Mouse (Mus musculus): ENCODE results near the gene Gpr107. TPM values are rescaled to one million over a fixed set of nuclear protein-coding genes. Genes with fewer than 3 reads are reported as not detected.

The Gpr107 gene
- polyA plus RNA-seq, 1 experiment from 2014 or later = 26.2 TPM

- Histone ChIP-seq H3K9me3 (ENCODE audit: low read length) (no peaks in the 10 kb centered on the region), H3K4me1 (ENCODE audit: insufficient read depth, low read depth, low read length) (peaks cover 3% of the 10 kb centered on the region; the same call in 1 of the 2 replicates), H3K27me3 (replicated peaks; ENCODE audit: insufficient read depth, low read length) (no peaks in the 10 kb centered on the region), H3K4me2 (replicated peaks; ENCODE audit: low read depth, low read length) (peak overlapping the region; percentile 92), H3K36me3 (ENCODE audit: insufficient read depth, low read length) (no peaks in the 10 kb centered on the region), H3K9ac (replicated peaks; ENCODE audit: low read depth) (no peak overlapping the region), H3K4me3 (ENCODE audit: low read depth, low read length) (peak overlapping the region; percentile 90; the same call in 1 of the 2 replicates), H3K27ac (ENCODE audit: low read length) (no peak overlapping the region)
- TF ChIP-seq CTCF (IDR thresholded peaks at IDR 0.05) (no peak), EP300 (IDR thresholded peaks at IDR 0.05) (no peak)
- ATAC-seq (no peak), DNase-seq (ENCODE audit: low spot score) (no peak)
- 64% methylated on average over 12 of the region's 12 CpGs for WGBS
Measured at GRCm38 (mm10) chr2:31139991-31140771, 11.9 kb upstream of the Gpr107 start.

- no peaks in the 10 kb centered on the region for H3K27me3 ChIP-seq (replicated peaks; ENCODE audit: insufficient read depth, low read length)
- no peaks in the 10 kb centered on the region for H3K36me3 ChIP-seq (ENCODE audit: insufficient read depth, low read length)
- DNase-seq (ENCODE audit: low spot score) (no peak), ATAC-seq (no peak)
- TF ChIP-seq EP300 (IDR thresholded peaks at IDR 0.05) (no peak), CTCF (IDR thresholded peaks at IDR 0.05) (no peak)
- H3K9me3 ChIP-seq (ENCODE audit: low read length) = no peaks in the 10 kb centered on the region
- no peak overlapping the region for H3K27ac ChIP-seq (ENCODE audit: low read length)
- 5% methylated on average over 10 of the region's 10 CpGs for WGBS
- peaks cover 3% of the 10 kb centered on the region; the same call in 1 of the 2 replicates for H3K4me1 ChIP-seq (ENCODE audit: insufficient read depth, low read depth, low read length)
- peak overlapping the region; percentile 92 for H3K4me2 ChIP-seq (replicated peaks; ENCODE audit: low read depth, low read length)
- peak overlapping the region; percentile 81 for H3K9ac ChIP-seq (replicated peaks; ENCODE audit: low read depth)
- peak overlapping the region; percentile 90 for H3K4me3 ChIP-seq (ENCODE audit: low read depth, low read length)
Measured at GRCm38 (mm10) chr2:31140772-31141073, 11.4 kb upstream of the Gpr107 start.

DNA sequence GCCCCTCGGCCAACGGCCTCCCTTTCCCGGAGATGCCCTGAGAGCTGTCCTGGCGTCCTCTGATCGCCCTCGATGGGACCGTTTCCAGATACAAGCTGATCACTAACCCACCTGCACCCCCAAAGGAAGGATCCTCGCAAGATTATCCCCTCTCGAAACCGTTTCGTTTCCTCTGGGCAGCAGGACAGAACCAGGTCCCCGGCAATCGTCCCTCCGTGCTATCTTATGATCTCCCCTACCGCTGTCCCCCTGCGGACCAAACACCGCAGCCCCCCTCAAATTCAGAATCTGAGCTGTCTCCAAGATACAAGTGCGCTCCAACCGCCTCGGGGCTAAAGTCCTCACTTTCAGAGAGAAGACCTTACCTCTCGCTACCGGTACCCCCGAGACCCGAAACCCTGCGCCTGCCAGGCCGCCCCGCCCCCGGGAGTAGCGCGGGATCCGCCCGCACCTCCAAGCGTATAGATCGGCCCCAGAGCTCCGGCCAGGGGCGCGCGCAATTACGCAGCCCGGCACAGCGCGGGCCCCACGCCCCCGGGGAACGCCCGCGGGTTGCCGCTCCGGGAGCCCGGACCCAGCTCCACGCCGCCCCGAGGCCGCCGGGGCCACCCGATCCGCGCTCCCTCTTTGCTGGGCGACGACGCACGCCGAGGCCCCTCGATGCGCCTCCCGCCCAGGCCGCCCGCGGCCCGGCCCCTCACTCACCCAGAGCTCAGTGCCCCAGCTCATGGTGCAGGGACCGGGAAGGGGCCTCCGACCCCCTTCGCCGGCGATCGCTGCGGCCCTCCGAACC is 10.8 kb upstream of the Gpr107 start:
- under 1% methylated on average over 66 of the region's 78 CpGs for WGBS
- Histone ChIP-seq H3K36me3 (ENCODE audit: insufficient read depth, low read length) (no peaks in the 10 kb centered on the region), H3K27me3 (replicated peaks; ENCODE audit: insufficient read depth, low read length) (no peaks in the 10 kb centered on the region), H3K4me3 (ENCODE audit: low read depth, low read length) (peak overlapping the region; percentile 90), H3K9ac (replicated peaks; ENCODE audit: low read depth) (peak overlapping the region; percentile 81), H3K4me1 (ENCODE audit: insufficient read depth, low read depth, low read length) (peaks cover 3% of the 10 kb centered on the region; the same call in 1 of the 2 replicates), H3K9me3 (ENCODE audit: low read length) (no peaks in the 10 kb centered on the region), H3K27ac (ENCODE audit: low read length) (peak overlapping the region; percentile 68), H3K4me2 (replicated peaks; ENCODE audit: low read depth, low read length) (peak overlapping the region; percentile 92)
- TF ChIP-seq EP300 (IDR thresholded peaks at IDR 0.05) (no peak), CTCF (IDR thresholded peaks at IDR 0.05) (no peak)
- DNase-seq (ENCODE audit: low spot score) (no peak), ATAC-seq (peak; percentile 57)

DNA sequence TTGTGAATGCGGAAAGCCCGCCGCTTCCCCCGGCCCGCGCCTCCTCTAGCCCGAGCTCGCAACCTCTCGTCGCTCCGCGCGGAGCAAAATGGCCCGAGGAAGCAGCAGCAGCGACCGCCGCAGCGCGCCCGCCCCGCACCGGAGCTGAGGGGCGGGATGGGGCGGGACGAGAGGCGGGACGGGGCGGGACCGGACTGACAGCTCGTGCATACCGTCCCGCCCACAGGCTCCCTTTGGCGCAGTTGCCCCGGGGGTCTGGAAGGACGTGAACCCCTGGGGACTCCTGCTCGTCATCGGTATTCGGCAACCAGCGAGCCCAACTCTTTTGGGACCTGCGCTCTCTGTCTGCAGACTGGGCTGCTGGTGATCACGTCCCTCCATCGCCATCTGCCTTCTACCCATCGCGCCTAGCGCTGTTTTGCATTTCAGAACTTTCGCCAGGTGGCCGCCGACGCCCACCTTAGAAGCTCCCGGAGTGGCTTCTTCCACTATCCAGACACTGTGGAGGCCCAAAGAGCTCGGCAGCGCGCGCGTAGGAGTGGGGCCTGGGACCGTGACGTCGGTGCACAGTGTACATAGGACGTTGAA is 10.2 kb upstream of the Gpr107 start, which contains the start of gene Fnbp1:
TSS of gene Fnbp1 (minus strand) at position 142 of the 588 bp plus-strand sequence.
- Histone ChIP-seq H3K4me2 (replicated peaks; ENCODE audit: low read depth, low read length) (peak within 1 kb of the TSS; percentile 92), H3K36me3 (ENCODE audit: insufficient read depth, low read length) (no peaks in the 10 kb centered on the region), H3K4me1 (ENCODE audit: insufficient read depth, low read depth, low read length) (peaks cover 3% of the 10 kb centered on the region; the same call in 1 of the 2 replicates), H3K9me3 (ENCODE audit: low read length) (no peaks in the 10 kb centered on the region), H3K27ac (ENCODE audit: low read length) (peak within 1 kb of the TSS; percentile 68), H3K4me3 (ENCODE audit: low read depth, low read length) (peak within 1 kb of the TSS; percentile 90), H3K27me3 (replicated peaks; ENCODE audit: insufficient read depth, low read length) (no peaks in the 10 kb centered on the region), H3K9ac (replicated peaks; ENCODE audit: low read depth) (peak within 1 kb of the TSS; percentile 81)
- DNase-seq (ENCODE audit: low spot score) (peak; percentile 89), ATAC-seq (peak; percentile 96)
- peak; percentile 31; the same call in 1 of the 2 replicates for TF ChIP-seq CTCF (IDR thresholded peaks at IDR 0.05)
- no peak for TF ChIP-seq EP300 (IDR thresholded peaks at IDR 0.05)
- WGBS = 2% methylated on average over 49 of the region's 59 CpGs

DNA sequence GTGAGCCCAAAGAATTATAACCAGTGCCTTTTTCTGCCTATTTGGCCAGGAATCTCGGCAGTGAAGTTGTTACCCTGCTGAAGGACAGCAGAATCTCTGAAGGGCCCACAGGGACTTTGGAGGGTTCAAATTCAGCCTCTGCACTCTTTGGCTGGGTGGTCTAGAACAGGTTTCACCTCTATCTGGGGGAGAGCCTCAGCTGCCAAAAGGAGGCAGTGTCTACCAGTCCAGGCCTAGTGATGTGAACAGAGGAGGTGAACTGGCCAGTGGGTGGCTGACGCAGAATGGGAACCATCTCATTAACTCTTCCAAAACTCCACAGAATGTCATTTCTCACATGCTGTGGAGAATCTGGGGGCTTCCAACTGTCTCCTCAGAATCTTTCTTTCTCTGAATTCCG is 9.6 kb upstream of the Gpr107 start:
- WGBS = 30% methylated on average over 3 of the region's 3 CpGs
- Histone ChIP-seq H3K4me3 (ENCODE audit: low read depth, low read length) (peak overlapping the region; percentile 90), H3K27ac (ENCODE audit: low read length) (no peak overlapping the region), H3K4me2 (replicated peaks; ENCODE audit: low read depth, low read length) (peak overlapping the region; percentile 92), H3K9me3 (ENCODE audit: low read length) (no peaks in the 10 kb centered on the region), H3K9ac (replicated peaks; ENCODE audit: low read depth) (no peak overlapping the region), H3K36me3 (ENCODE audit: insufficient read depth, low read length) (no peaks in the 10 kb centered on the region), H3K4me1 (ENCODE audit: insufficient read depth, low read depth, low read length) (peaks cover 3% of the 10 kb centered on the region; the same call in 1 of the 2 replicates), H3K27me3 (replicated peaks; ENCODE audit: insufficient read depth, low read length) (no peaks in the 10 kb centered on the region)
- DNase-seq (ENCODE audit: low spot score) = no peak
- TF ChIP-seq EP300 (IDR thresholded peaks at IDR 0.05) (no peak), CTCF (IDR thresholded peaks at IDR 0.05) (peak; percentile 45)
- no peak for ATAC-seq

DNA sequence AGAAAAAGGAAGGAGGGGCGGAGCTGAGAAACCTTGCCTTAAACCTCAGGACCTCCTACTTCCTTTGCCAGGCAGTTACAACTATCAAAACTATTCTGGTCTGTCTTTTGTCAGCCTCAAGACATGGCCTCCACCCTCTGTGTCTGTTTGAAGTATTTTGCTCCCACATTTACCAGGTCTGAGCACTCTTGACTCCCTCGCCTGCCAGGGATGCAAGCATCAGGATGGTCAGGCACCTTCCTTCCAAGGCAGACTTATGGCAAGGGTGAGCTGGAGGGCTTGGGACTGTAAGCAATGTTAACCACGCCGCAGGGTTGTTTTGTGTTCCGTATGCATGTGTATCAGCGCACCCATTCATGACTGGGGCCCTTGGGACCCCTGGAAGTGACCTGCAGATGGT is 8.8 kb upstream of the Gpr107 start:
- Histone ChIP-seq H3K27ac (ENCODE audit: low read length) (no peak overlapping the region), H3K4me3 (ENCODE audit: low read depth, low read length) (no peak overlapping the region), H3K9ac (replicated peaks; ENCODE audit: low read depth) (no peak overlapping the region)

More for the DNA sequence above, 8.8 kb upstream of the Gpr107 start:
- Histone ChIP-seq H3K4me2 (replicated peaks; ENCODE audit: low read depth, low read length) (no peak overlapping the region), H3K9me3 (ENCODE audit: low read length) (no peaks in the 10 kb centered on the region), H3K4me1 (ENCODE audit: insufficient read depth, low read depth, low read length) (peaks cover 3% of the 10 kb centered on the region; the same call in 1 of the 2 replicates), H3K27me3 (replicated peaks; ENCODE audit: insufficient read depth, low read length) (no peaks in the 10 kb centered on the region), H3K36me3 (ENCODE audit: insufficient read depth, low read length) (no peaks in the 10 kb centered on the region)
- ATAC-seq (no peak), DNase-seq (ENCODE audit: low spot score) (no peak)
- WGBS = 73% methylated on average over 6 of the region's 6 CpGs
- TF ChIP-seq CTCF (IDR thresholded peaks at IDR 0.05) (no peak), EP300 (IDR thresholded peaks at IDR 0.05) (no peak)
